Mouse (Mus musculus) heart, embryonic 14.5 days (tissue): ENCODE data around the gene Synpo2. TPM values are rescaled to one million over a fixed set of nuclear protein-coding genes. Genes with fewer than 3 reads are reported as not detected.

Source experiments
- ATAC-seq: fragments of 200-750 bp; cut with Nextera tagmentation; 2 replicates; pipeline ENCODE4 v1.8.0; 2017; ENCODE audit warnings: low read depth, moderate TSS enrichment; ENCODE audit not compliant: insufficient number of reproducible peaks, insufficient read depth, low FRiP score
- H3K27ac ChIP-seq, 2 experiments: fragments of 200-500 bp in 1 of 2; fragments of 300-500 bp in 1 of 2; sonication (generic) in 1 of 2; replicated peaks in 1 of 2; 2 replicates each; pipeline ENCODE4 v1.5.1; 2012 to 2014; ENCODE audit warnings: low read depth in 2 of 2, low read length in 2 of 2, control low read depth in 1 of 2, mild to moderate bottlenecking in 1 of 2, mixed read lengths in 1 of 2; ENCODE audit not compliant: control insufficient read depth in 1 of 2, insufficient read depth in 1 of 2
- H3K27me3 ChIP-seq: fragments of 300-500 bp; sonication (generic); 2 replicates; pipeline ENCODE4 v1.6.1; 2014; ENCODE audit warnings: mild to moderate bottlenecking, low read length, control low read depth; ENCODE audit not compliant: control insufficient read depth, insufficient read depth
- H3K36me3 ChIP-seq: fragments of 300-500 bp; sonication (generic); 2 replicates; pipeline ENCODE4 v1.6.1; 2014; ENCODE audit warnings: mild to moderate bottlenecking, control low read depth, low read length, mixed read lengths; ENCODE audit not compliant: control insufficient read depth, insufficient read depth
- H3K4me1 ChIP-seq, 2 experiments: fragments of 200-500 bp in 1 of 2; fragments of 300-500 bp in 1 of 2; sonication (generic) in 1 of 2; 2 replicates each; pipeline ENCODE4 v1.6.1; 2012 to 2014; ENCODE audit warnings: low read length in 2 of 2, control low read depth in 1 of 2, mixed read lengths in 1 of 2; ENCODE audit not compliant: control insufficient read depth in 2 of 2, insufficient read depth in 2 of 2
- H3K4me2 ChIP-seq: fragments of 300-500 bp; sonication (generic); 2 replicates; pipeline ENCODE4 v1.6.1; 2014; ENCODE audit warnings: mild to moderate bottlenecking, low read length
- H3K4me3 ChIP-seq, 2 experiments: fragments of 200-500 bp in 1 of 2; fragments of 300-500 bp in 1 of 2; sonication (generic) in 1 of 2; 2 replicates each; pipeline ENCODE4 v1.5.1; 2012 to 2014; ENCODE audit warnings: low read length in 2 of 2, mild to moderate bottlenecking in 2 of 2, control low read depth in 1 of 2, low read depth in 1 of 2, moderate library complexity in 1 of 2; ENCODE audit not compliant: control insufficient read depth in 1 of 2, insufficient read depth in 1 of 2
- H3K9ac ChIP-seq: fragments of 300-500 bp; sonication (generic); 2 replicates; pipeline ENCODE4 v1.6.1; 2014; ENCODE audit warnings: mild to moderate bottlenecking, low read length
- H3K9me3 ChIP-seq: fragments of 300-500 bp; sonication (generic); 2 replicates; pipeline ENCODE4 v1.6.1; 2016; ENCODE audit warnings: low read length, control low read depth; ENCODE audit not compliant: control insufficient read depth
- WGBS: fragments of 180-500 bp; shearing (Covaris S2); extraction: QIAGEN DNeasy Blood & Tissue Kit; methylation state at CpG from one replicate; pipeline ENCODE4 v1.1.7; 2014; 5-methylcytosine and 5-hydroxymethylcytosine counted together
- polyA plus RNA-seq: library from polyadenylated mRNA; unstranded; fragments of >200 nt; fragmentation: Nextera tagmentation; extraction: Ambion mirVana; gene quantifications from 2 replicates; pipeline ENCODE4 v1.2.1, GENCODE M21; 2014

Synpo2 gene
- polyA plus RNA-seq, 1 experiment from 2014 or later, result 14.4 TPM

GRCm38 (mm10) chr3:123073351-123073750 lies 162.6 kb downstream of the Synpo2 start:
- Histone ChIP-seq H3K36me3 (no peaks in the 10 kb centered on the region), H3K4me2 (no peak overlapping the region), H3K9me3 (no peaks in the 10 kb centered on the region), H3K9ac (no peak overlapping the region), H3K27ac (no peak overlapping the region), H3K27me3 (no peaks in the 10 kb centered on the region), H3K4me3 (no peak overlapping the region), H3K4me1 (peaks cover 6 to 26% of the 10 kb centered on the region in 2 experiments)
- ATAC-seq, result no peak

DNA sequence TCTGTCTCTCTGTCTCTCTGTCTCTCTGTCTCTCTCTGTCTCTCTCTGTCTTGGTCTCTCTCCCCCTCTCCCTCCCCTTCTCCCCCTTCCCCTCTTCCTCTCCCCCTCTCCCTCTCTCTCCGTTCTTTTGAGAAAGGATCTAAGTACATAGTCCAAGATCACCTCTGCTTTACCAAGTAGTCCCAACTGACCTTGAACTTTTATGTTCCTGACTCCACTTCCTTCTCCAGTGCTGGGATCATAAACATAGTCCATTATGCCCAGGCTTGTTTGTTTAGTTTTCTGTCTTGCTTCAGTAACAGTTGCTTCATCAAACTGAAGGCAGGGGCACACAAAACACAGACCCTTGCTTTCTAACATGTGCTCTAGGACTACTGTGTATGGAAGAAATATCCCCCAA lies 163.5 kb downstream of the Synpo2 start:
- H3K9ac ChIP-seq, result no peak overlapping the region
- no peak overlapping the region for H3K4me3 ChIP-seq
- H3K36me3 ChIP-seq, result no peaks in the 10 kb centered on the region
- no peak for ATAC-seq
- no CpG with 5 or more reads among the region's 1 CpGs for WGBS
- H3K27me3 ChIP-seq, result no peaks in the 10 kb centered on the region
- no peak overlapping the region for H3K27ac ChIP-seq
- no peak overlapping the region for H3K4me2 ChIP-seq
- no peaks in the 10 kb centered on the region for H3K9me3 ChIP-seq
- peaks cover 6 to 26% of the 10 kb centered on the region in 2 experiments for H3K4me1 ChIP-seq

- no peaks in the 10 kb centered on the region for H3K9me3 ChIP-seq
- 50% methylated on average over 1 of the region's 1 CpGs for WGBS
- ATAC-seq, result peak; percentile 54; the same call in 1 of the 2 replicates
Measured at GRCm38 (mm10) chr3:123070996-123071395, 165.0 kb downstream of the Synpo2 start.

GRCm38 (mm10) chr3:123066836-123067235 lies 169.1 kb downstream of the Synpo2 start:
- Histone ChIP-seq H3K9ac (no peak overlapping the region), H3K36me3 (no peaks in the 10 kb centered on the region), H3K27ac (no peak overlapping the region), H3K4me3 (no peak overlapping the region), H3K4me2 (no peak overlapping the region), H3K9me3 (no peaks in the 10 kb centered on the region), H3K27me3 (no peaks in the 10 kb centered on the region), H3K4me1 (peaks cover 9 to 32% of the 10 kb centered on the region in 2 experiments)
- 92% methylated on average over 7 of the region's 7 CpGs for WGBS
- no peak for ATAC-seq

More at GRCm38 (mm10) chr3:123070996-123071395, 165.0 kb downstream of the Synpo2 start:
- H3K4me1 ChIP-seq, result peaks cover 6 to 26% of the 10 kb centered on the region in 2 experiments
- no peak overlapping the region for H3K9ac ChIP-seq
- H3K27ac ChIP-seq, result peak overlapping the region in 1 of 2 experiments; percentile 41; a peak in 2 of 4 replicates
- H3K4me3 ChIP-seq, result no peak overlapping the region
- H3K4me2 ChIP-seq, result no peak overlapping the region
- H3K27me3 ChIP-seq, result no peaks in the 10 kb centered on the region
- no peaks in the 10 kb centered on the region for H3K36me3 ChIP-seq

- Histone ChIP-seq H3K9me3 (no peaks in the 10 kb centered on the region), H3K4me3 (no peak overlapping the region), H3K27ac (no peak overlapping the region), H3K4me1 (peaks cover 7 to 20% of the 10 kb centered on the region in 2 experiments), H3K36me3 (no peaks in the 10 kb centered on the region), H3K4me2 (no peak overlapping the region), H3K9ac (no peak overlapping the region), H3K27me3 (no peaks in the 10 kb centered on the region)
- ATAC-seq, result no peak
- 51% methylated on average over 5 of the region's 5 CpGs for WGBS
Measured at GRCm38 (mm10) chr3:123065466-123065865, 170.5 kb downstream of the Synpo2 start.

DNA sequence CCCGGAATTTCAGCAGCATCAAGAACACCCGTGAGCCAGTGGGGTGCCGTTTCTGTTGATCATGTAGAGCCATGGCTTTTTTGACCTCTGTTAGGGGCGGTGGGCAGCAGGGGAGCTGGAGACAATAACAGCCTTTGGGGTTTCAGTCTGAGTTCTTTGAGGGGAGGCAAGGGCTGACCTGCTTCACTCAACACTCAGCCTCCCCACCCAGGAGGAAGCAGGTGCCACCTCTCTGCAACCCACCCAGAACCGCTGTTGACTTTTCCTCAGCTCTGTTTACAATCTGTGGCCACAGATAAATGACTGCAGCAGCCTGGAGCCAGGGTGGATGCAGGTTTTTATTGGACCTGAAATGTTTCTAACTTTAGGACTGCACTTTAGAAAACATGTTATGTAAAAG lies 171.8 kb downstream of the Synpo2 start:
- Histone ChIP-seq H3K9me3 (no peaks in the 10 kb centered on the region), H3K4me1 (peaks cover 7 to 16% of the 10 kb centered on the region in 2 experiments), H3K36me3 (no peaks in the 10 kb centered on the region), H3K4me3 (no peak overlapping the region), H3K27me3 (no peaks in the 10 kb centered on the region), H3K27ac (no peak overlapping the region), H3K4me2 (no peak overlapping the region), H3K9ac (no peak overlapping the region)
- WGBS, result 38% methylated on average over 5 of the region's 5 CpGs
- no peak for ATAC-seq

DNA sequence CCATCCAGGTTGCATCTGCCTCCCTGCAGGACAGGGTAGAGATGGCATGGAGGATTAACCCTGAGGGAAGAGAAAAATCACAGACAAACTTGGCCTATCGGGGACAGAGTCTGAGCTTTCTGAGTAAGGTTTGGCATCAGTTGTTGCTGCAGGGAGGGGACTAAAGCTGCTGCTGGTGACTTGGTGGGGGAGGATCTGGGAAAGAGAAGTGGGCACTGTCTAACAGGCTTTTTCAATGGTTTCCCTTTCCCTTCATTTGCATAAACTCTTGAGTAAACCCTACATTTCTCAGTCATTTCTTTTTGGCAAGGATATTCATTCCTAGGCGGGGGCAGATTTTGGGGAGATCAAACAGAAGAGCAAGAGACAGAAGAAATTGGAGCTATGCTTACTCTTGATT lies 174.0 kb downstream of the Synpo2 start:
- H3K4me3 ChIP-seq, result no peak overlapping the region
- WGBS, result 79% methylated on average over 2 of the region's 2 CpGs
- H3K27ac ChIP-seq, result no peak overlapping the region

GRCm38 (mm10) chr3:123058832-123059231 lies 177.1 kb downstream of the Synpo2 start:
- Histone ChIP-seq H3K27ac (no peak overlapping the region), H3K9me3 (no peaks in the 10 kb centered on the region), H3K4me2 (no peak overlapping the region), H3K9ac (no peak overlapping the region), H3K36me3 (no peaks in the 10 kb centered on the region), H3K4me1 (peaks cover under 1 to 4% of the 10 kb centered on the region in 2 experiments; a peak in 2 of 4 replicates), H3K4me3 (no peak overlapping the region), H3K27me3 (no peaks in the 10 kb centered on the region)
- no peak for ATAC-seq
- WGBS, result 89% methylated on average over 1 of the region's 1 CpGs

More for the DNA sequence above, 174.0 kb downstream of the Synpo2 start:
- Histone ChIP-seq H3K4me1 (peaks cover 7 to 16% of the 10 kb centered on the region in 2 experiments), H3K9ac (no peak overlapping the region), H3K27me3 (no peaks in the 10 kb centered on the region), H3K9me3 (no peaks in the 10 kb centered on the region), H3K4me2 (no peak overlapping the region), H3K36me3 (no peaks in the 10 kb centered on the region)
- ATAC-seq, result no peak
